Mouse (Mus musculus) limb, embryonic 12.5 days (tissue): ENCODE measurements around the gene Pald1. TPM values are rescaled to one million over a fixed set of nuclear protein-coding genes. Genes with fewer than 3 reads are reported as not detected.
A peak's percentile ranks its signal among the peaks of the same experiment; 100 is the strongest.

Source experiments
- ATAC-seq: fragments of 200-750 bp; cut with Nextera tagmentation; 2 replicates; pipeline ENCODE4 v1.8.0; 2017; ENCODE audit warnings: low read depth, moderate TSS enrichment; ENCODE audit not compliant: insufficient number of reproducible peaks, insufficient read depth, low FRiP score, low TSS enrichment
- H3K27ac ChIP-seq: fragments of 300-500 bp; sonication (generic); 2 replicates; pipeline ENCODE4 v1.5.1; 2016; ENCODE audit warnings: mild to moderate bottlenecking, moderate library complexity
- H3K27me3 ChIP-seq: fragments of 300-500 bp; sonication (generic); 2 replicates; pipeline ENCODE4 v1.6.1; 2016; ENCODE audit warnings: mild to moderate bottlenecking, moderate library complexity
- H3K36me3 ChIP-seq: fragments of 300-500 bp; sonication (generic); 2 replicates; pipeline ENCODE4 v1.6.1; 2016; ENCODE audit warnings: mild to moderate bottlenecking, moderate library complexity
- H3K4me1 ChIP-seq: fragments of 300-500 bp; sonication (generic); replicated peaks from 2 replicates; pipeline ENCODE4 v1.6.1; 2016
- H3K4me2 ChIP-seq: fragments of 300-500 bp; sonication (generic); 2 replicates; pipeline ENCODE4 v1.6.1; 2016; ENCODE audit warnings: mild to moderate bottlenecking, moderate library complexity
- H3K4me3 ChIP-seq: fragments of 300-500 bp; sonication (generic); replicated peaks from 2 replicates; pipeline ENCODE4 v1.5.1; 2016; ENCODE audit warnings: mild to moderate bottlenecking
- H3K9ac ChIP-seq: fragments of 300-500 bp; sonication (generic); replicated peaks from 2 replicates; pipeline ENCODE4 v1.6.1; 2016; ENCODE audit warnings: mild to moderate bottlenecking, moderate library complexity
- H3K9me3 ChIP-seq: fragments of 300-500 bp; sonication (generic); 2 replicates; pipeline ENCODE4 v1.6.1; 2016; ENCODE audit warnings: mild to moderate bottlenecking, moderate library complexity
- WGBS: fragments of 180-500 bp; shearing (Covaris S2); methylation state at CpG from one replicate; pipeline ENCODE4 v1.1.7; 2016; 5-methylcytosine and 5-hydroxymethylcytosine counted together
- polyA plus RNA-seq: library from polyadenylated mRNA; unstranded; fragments of >200 nt; fragmentation: Nextera tagmentation; extraction: Ambion mirVana; gene quantifications from 2 replicates; pipeline ENCODE4 v1.2.1, GENCODE M21; 2016

Pald1 gene
- polyA plus RNA-seq, 1 experiment from 2014 or later, result 25.8 TPM

- 0 out of 2 replicates have a peak, but pooled peaks cover 2% of the 10 kb centered on the region for H3K9me3 ChIP-seq
- peaks cover 31% of the 10 kb centered on the region for H3K36me3 ChIP-seq
- H3K27me3 ChIP-seq, result no peaks in the 10 kb centered on the region
- no peak overlapping the region for H3K4me3 ChIP-seq
- no peak for ATAC-seq
- 97% methylated on average over 13 of the region's 13 CpGs for WGBS
- no peak overlapping the region for H3K27ac ChIP-seq
- no peak overlapping the region for H3K4me2 ChIP-seq
- peaks cover 19% of the 10 kb centered on the region for H3K4me1 ChIP-seq
- no peak overlapping the region for H3K9ac ChIP-seq
Measured at GRCm38 (mm10) chr10:61355611-61356010, 27.7 kb downstream of the Pald1 start.

GRCm38 (mm10) chr10:61351216-61351615 lies 32.1 kb downstream of the Pald1 start:
- Histone ChIP-seq H3K27me3 (no peaks in the 10 kb centered on the region), H3K9ac (no peak overlapping the region), H3K4me1 (peaks cover 11% of the 10 kb centered on the region), H3K36me3 (peaks cover 58% of the 10 kb centered on the region), H3K4me3 (no peak overlapping the region), H3K27ac (no peak overlapping the region), H3K4me2 (no peak overlapping the region), H3K9me3 (no peaks in the 10 kb centered on the region)
- no peak for ATAC-seq
- WGBS, result 74% methylated on average over 4 of the region's 4 CpGs

GRCm38 (mm10) chr10:61346374-61346773 lies 37.0 kb downstream of the Pald1 start:
- H3K9ac ChIP-seq, result no peak overlapping the region
- WGBS, result 17% methylated on average over 10 of the region's 10 CpGs
- peaks cover 15% of the 10 kb centered on the region for H3K4me1 ChIP-seq
- no peaks in the 10 kb centered on the region for H3K27me3 ChIP-seq
- peaks cover 35% of the 10 kb centered on the region for H3K36me3 ChIP-seq
- peak overlapping the region; percentile 50; the same call in 1 of the 2 replicates for H3K27ac ChIP-seq
- no peaks in the 10 kb centered on the region for H3K9me3 ChIP-seq
- no peak overlapping the region for H3K4me3 ChIP-seq
- no peak for ATAC-seq
- H3K4me2 ChIP-seq, result peak overlapping the region; percentile 4; the same call in 1 of the 2 replicates

- ATAC-seq, result no peak
- Histone ChIP-seq H3K9ac (no peak overlapping the region), H3K4me1 (peaks cover 15% of the 10 kb centered on the region), H3K36me3 (peaks cover 27% of the 10 kb centered on the region), H3K9me3 (no peaks in the 10 kb centered on the region), H3K4me2 (no peak overlapping the region), H3K27ac (no peak overlapping the region), H3K4me3 (no peak overlapping the region), H3K27me3 (no peaks in the 10 kb centered on the region)
- 79% methylated on average over 8 of the region's 8 CpGs for WGBS
Measured at GRCm38 (mm10) chr10:61345179-61345578, 38.2 kb downstream of the Pald1 start.

- 61% methylated on average over 8 of the region's 8 CpGs for WGBS
Measured at GRCm38 (mm10) chr10:61343950-61344349, 39.4 kb downstream of the Pald1 start.

GRCm38 (mm10) chr10:61342750-61343149 lies 40.6 kb downstream of the Pald1 start:
- Histone ChIP-seq H3K36me3 (peaks cover 11% of the 10 kb centered on the region; the same call in 1 of the 2 replicates), H3K9me3 (no peaks in the 10 kb centered on the region), H3K4me3 (no peak overlapping the region), H3K27me3 (no peaks in the 10 kb centered on the region), H3K4me2 (no peak overlapping the region), H3K9ac (no peak overlapping the region), H3K27ac (no peak overlapping the region), H3K4me1 (peaks cover 15% of the 10 kb centered on the region)
- WGBS, result 91% methylated on average over 13 of the region's 13 CpGs
- ATAC-seq, result no peak

More at GRCm38 (mm10) chr10:61343950-61344349, 39.4 kb downstream of the Pald1 start:
- Histone ChIP-seq H3K4me3 (no peak overlapping the region), H3K4me1 (peaks cover 15% of the 10 kb centered on the region), H3K27ac (no peak overlapping the region), H3K4me2 (no peak overlapping the region), H3K36me3 (peaks cover 19% of the 10 kb centered on the region), H3K9ac (no peak overlapping the region), H3K27me3 (no peaks in the 10 kb centered on the region), H3K9me3 (no peaks in the 10 kb centered on the region)
- ATAC-seq, result no peak

GRCm38 (mm10) chr10:61341557-61341956 lies 41.8 kb downstream of the Pald1 start:
- no peak overlapping the region for H3K4me3 ChIP-seq
- no peaks in the 10 kb centered on the region for H3K27me3 ChIP-seq
- H3K4me1 ChIP-seq, result peaks cover 7% of the 10 kb centered on the region
- H3K4me2 ChIP-seq, result no peak overlapping the region
- H3K9ac ChIP-seq, result no peak overlapping the region
- H3K9me3 ChIP-seq, result no peaks in the 10 kb centered on the region
- ATAC-seq, result no peak
- H3K36me3 ChIP-seq, result peaks cover 11% of the 10 kb centered on the region; the same call in 1 of the 2 replicates
- WGBS, result 77% methylated on average over 6 of the region's 6 CpGs
- no peak overlapping the region for H3K27ac ChIP-seq

GRCm38 (mm10) chr10:61341045-61341444 lies 42.3 kb downstream of the Pald1 start:
- Histone ChIP-seq H3K36me3 (peaks cover 11% of the 10 kb centered on the region; the same call in 1 of the 2 replicates), H3K27ac (no peak overlapping the region), H3K4me2 (no peak overlapping the region), H3K27me3 (no peaks in the 10 kb centered on the region), H3K9ac (no peak overlapping the region), H3K4me1 (peaks cover 2% of the 10 kb centered on the region), H3K9me3 (no peaks in the 10 kb centered on the region), H3K4me3 (no peak overlapping the region)
- no peak for ATAC-seq
- 92% methylated on average over 5 of the region's 5 CpGs for WGBS

GRCm38 (mm10) chr10:61340247-61340646 lies 43.1 kb downstream of the Pald1 start:
- no peaks in the 10 kb centered on the region for H3K9me3 ChIP-seq
- H3K36me3 ChIP-seq, result peaks cover 11% of the 10 kb centered on the region; the same call in 1 of the 2 replicates
- 83% methylated on average over 9 of the region's 9 CpGs for WGBS

GRCm38 (mm10) chr10:61339216-61339615 lies 44.1 kb downstream of the Pald1 start:
- H3K4me1 ChIP-seq, result no peaks in the 10 kb centered on the region
- no peak overlapping the region for H3K4me3 ChIP-seq
- H3K4me2 ChIP-seq, result no peak overlapping the region
- WGBS, result 90% methylated on average over 9 of the region's 9 CpGs
- H3K27ac ChIP-seq, result no peak overlapping the region
- ATAC-seq, result no peak
- no peak overlapping the region for H3K9ac ChIP-seq
- peaks cover 11% of the 10 kb centered on the region; the same call in 1 of the 2 replicates for H3K36me3 ChIP-seq
- H3K9me3 ChIP-seq, result no peaks in the 10 kb centered on the region
- H3K27me3 ChIP-seq, result no peaks in the 10 kb centered on the region

More at GRCm38 (mm10) chr10:61340247-61340646, 43.1 kb downstream of the Pald1 start:
- no peak overlapping the region for H3K4me2 ChIP-seq
- H3K4me3 ChIP-seq, result no peak overlapping the region
- no peaks in the 10 kb centered on the region for H3K27me3 ChIP-seq
- no peak overlapping the region for H3K9ac ChIP-seq
- H3K4me1 ChIP-seq, result no peaks in the 10 kb centered on the region
- ATAC-seq, result no peak
- H3K27ac ChIP-seq, result no peak overlapping the region

- Histone ChIP-seq H3K27ac (no peak overlapping the region), H3K4me2 (no peak overlapping the region), H3K4me3 (no peak overlapping the region), H3K4me1 (no peaks in the 10 kb centered on the region), H3K36me3 (peaks cover 11% of the 10 kb centered on the region; the same call in 1 of the 2 replicates), H3K27me3 (no peaks in the 10 kb centered on the region), H3K9me3 (no peaks in the 10 kb centered on the region), H3K9ac (no peak overlapping the region)
- WGBS, result 91% methylated on average over 11 of the region's 11 CpGs
- ATAC-seq, result no peak
Measured at GRCm38 (mm10) chr10:61337665-61338064, 45.7 kb downstream of the Pald1 start.

GRCm38 (mm10) chr10:61336592-61336991 lies 46.7 kb downstream of the Pald1 start:
- Histone ChIP-seq H3K27me3 (no peaks in the 10 kb centered on the region), H3K27ac (no peak overlapping the region), H3K4me1 (no peaks in the 10 kb centered on the region), H3K9ac (no peak overlapping the region), H3K9me3 (no peaks in the 10 kb centered on the region), H3K4me2 (no peak overlapping the region), H3K4me3 (no peak overlapping the region), H3K36me3 (peaks cover 11% of the 10 kb centered on the region; the same call in 1 of the 2 replicates)
- WGBS, result 78% methylated on average over 5 of the region's 5 CpGs
- ATAC-seq, result no peak
